Mouse (Mus musculus) left cerebral cortex, postnatal 4 days (tissue): ENCODE measurements at regions not wholly inside any gene's neighbourhood (a gene's known extent, or its start where the extent isn't known, plus 50 kb on each side); places are given as distances from the start of the nearest gene placed in this dataset.
A peak's percentile ranks its signal among the peaks of the same experiment; 100 is the strongest.
"Not testable (repeated sequence)": the region's sequence is repeated elsewhere in the genome, so short reads cannot be mapped to it uniquely, and the experiment has no call there.

Source experiments
- DNase-seq: peaks from one replicate; pipeline ENCODE4 v3.0.0-alpha.2; 2022
- intact Hi-C: fragments of 180-260 bp; cut with DNase I; formaldehyde crosslinking; loops from one replicate; pipeline ENCODE4 v1.15.1; 2025

DNA sequence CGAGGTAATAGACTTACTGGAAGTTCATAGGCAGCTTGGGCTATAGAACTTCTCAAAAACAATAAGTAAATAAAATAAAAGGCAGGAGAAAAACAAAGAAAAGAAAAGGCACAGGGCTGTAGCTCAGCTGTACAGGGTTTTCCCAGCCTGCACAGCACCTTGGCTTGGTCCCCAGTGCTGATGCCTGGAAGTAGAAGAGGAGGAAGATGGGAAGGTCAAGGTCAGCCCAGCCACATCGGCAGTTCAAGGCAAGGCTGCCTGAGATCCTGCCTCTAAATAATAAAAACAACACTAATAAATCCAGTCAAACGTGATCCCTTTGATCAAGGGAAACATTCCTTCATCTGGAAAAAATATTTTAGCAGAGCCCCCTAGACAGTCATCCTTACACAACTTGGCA lies 103.1 kb downstream of the Cenpf start:
- intact Hi-C loops = no loop called here

GRCm38 (mm10) chr1:189581427-189581826 lies 106.5 kb downstream of the Cenpf start:
- intact Hi-C loops = no loop called here
- DNase-seq = no peak

More for the DNA sequence above, 103.1 kb downstream of the Cenpf start:
- DNase-seq = no peak

DNA sequence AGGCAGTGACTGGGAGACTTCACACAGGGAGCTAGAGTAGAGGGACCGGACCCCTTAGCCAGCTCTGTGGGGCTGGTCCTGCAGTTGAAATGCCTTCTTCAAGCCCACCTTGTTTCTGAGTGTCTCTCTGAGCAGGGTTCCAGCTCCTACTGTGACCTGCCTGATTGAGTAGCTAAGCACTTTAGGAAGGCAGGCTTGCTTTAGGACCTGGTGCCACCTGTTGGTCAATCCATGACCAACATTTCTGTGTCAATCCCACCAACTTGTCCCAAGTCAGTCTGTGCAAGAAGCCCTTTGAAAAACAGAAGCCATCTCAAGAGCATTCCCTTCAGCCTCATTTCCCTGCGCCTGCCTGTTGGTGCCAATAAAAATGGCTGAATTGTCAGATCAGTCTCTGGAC lies 108.5 kb downstream of the Cenpf start:
- peak; percentile 41 for DNase-seq
- intact Hi-C loops = loop anchor here (10.0 kb wide), 2 partner anchors 325 to 545 kb away; no protein-coding TSS in a partner anchor

DNA sequence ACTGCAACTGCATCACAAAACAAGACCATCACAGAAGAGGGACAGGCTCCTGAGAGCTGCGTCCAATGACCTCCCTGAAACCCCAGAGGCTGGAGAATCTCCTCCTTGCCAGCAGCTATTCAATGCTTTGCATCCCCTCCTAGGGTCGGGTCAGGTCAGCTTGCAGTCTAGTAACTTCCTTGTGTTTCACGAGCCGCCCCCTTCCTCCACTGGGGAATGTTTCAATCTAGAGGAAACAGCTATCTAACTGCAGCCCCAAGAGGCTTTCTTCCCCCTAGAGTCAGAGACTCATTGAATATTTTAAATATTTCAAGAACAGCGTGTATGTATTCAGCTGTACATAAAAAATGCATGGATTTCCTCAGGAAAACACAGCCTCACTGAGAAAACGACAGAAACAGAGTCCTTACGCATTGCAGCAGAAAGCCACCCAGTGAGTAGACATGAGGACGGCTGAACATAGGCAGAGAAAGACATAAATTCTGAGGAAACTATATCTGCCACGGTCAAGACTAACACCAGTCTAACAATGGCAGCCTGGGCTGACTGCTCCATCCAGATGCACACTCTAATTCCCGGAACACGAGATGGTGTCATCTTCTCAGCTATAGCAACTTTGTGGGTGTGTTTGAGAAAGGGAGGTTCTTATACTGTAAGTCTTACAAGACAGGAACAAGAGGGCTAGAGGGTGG lies 111.4 kb downstream of the Cenpf start:
- no peak for DNase-seq
- intact Hi-C loops = loop anchor here (10.0 kb wide), 2 partner anchors 322 to 542 kb away; no protein-coding TSS in a partner anchor

DNA sequence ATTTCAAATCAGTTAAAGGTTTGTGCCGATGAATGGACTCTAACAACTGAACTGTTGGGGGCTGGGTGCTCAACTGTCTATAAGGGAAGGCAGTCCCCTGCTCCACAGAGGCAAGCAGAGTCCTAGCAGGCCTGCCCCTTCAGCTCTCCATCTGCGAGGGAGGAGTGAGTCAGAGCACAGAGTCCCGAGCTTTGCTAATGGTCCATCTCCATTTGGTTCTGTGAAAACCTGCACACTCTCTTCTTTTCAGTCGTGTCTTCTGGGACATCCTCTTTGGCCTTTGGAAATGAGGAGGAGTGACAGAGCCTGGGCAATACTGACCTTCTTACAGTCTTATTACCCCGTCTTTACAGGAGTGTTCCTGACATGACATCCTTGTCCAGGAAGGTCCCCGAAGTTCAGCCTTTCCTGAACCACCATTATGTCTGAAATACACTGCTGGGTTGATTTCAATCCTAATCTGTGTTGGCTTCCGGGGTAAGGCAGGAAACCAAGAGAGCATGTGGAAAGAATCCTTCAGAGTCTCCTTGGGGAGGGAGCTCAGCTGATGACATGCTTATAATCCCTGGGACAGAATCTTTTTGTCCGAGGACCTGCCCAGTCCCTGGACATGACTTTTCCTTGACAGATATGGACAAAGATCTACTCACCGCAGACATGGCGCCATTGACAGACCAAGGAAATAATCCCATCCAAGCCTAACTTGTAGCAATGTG lies 112.2 kb downstream of the Cenpf start:
- intact Hi-C loops = loop anchor here (10.0 kb wide), 2 partner anchors 321 to 541 kb away; no protein-coding TSS in a partner anchor
- DNase-seq = no peak

DNA sequence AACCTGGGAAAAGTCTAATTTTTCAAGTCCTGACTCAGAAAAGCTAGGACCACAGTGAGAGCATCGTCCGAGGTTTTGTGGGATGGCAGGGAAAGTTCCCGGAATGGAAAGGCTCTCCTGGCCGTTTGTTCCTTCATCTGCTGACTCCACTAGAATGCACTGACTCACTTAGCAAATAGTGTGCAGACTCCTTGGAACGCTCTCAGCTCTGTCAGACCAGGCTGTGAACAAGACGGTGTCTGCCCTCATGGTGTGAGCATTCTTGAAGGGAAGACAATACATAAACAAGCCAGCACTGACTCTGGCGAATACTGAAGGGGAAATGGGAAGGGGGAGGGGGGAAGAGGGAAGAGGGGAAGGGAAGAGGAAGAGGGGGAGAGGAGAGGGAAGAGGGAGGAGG lies 121.4 kb downstream of the Cenpf start:
- no peak for DNase-seq
- intact Hi-C loops = no loop called here

DNA sequence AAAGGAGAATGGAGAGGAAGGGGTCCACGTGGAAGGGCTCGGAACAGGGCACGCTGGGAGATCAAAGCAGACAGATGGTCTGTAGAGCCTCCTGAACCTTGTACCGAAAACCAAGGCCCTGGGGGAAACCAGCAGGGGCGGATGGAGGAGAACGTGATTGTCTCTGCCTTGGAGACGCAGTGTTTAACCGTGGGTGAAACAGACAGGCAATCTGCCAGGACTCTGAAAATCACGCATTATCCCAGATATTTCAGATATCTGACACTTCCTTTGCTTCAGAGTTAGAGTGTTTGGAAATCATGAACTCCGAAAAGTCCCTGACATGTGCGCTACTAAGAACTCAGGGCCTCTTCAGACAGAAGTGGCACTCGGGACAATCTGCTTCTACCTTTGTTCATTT lies 126.1 kb downstream of the Cenpf start:
- DNase-seq = no peak
- intact Hi-C loops = no loop called here

DNA sequence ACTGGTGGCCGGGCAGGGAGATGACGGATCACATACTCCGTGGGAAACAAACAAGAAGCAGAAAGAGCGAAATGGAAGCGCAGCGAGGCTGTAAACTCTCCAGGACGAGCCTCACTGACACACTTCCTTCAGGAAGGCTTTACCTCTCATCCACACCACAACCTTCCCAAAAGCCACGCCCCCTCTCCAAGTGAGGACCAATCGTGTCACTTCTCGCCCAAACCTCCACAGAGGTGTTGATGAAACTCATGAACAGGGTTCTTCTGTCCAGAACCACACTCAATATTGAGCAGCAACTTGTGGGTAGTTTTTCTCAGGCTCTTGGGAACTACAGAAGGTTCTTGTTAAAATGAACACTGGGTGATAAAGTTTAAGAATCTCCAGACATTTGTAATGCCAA lies 127.3 kb downstream of the Cenpf start:
- intact Hi-C loops = no loop called here
- DNase-seq = no peak

DNA sequence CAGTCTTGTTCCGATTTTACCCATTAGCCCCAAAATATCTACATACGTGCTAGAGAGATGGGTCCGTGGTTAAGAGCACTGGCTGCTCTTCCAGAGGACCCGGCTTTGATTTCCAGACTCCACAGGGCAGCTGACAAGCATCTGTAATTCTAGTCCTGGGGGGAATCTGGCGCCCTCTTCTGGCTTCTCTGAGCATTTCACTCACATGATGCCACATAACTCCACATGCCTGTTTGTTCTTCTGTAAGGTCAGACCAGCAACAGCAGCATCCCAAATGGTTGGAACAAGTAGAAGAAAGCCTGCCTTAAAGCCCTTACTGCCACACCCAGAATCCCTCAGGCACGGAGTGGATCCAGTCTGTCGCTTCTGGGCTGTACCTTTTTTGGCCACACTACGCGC lies 137.0 kb downstream of the Cenpf start:
- intact Hi-C loops = no loop called here
- DNase-seq = no peak

DNA sequence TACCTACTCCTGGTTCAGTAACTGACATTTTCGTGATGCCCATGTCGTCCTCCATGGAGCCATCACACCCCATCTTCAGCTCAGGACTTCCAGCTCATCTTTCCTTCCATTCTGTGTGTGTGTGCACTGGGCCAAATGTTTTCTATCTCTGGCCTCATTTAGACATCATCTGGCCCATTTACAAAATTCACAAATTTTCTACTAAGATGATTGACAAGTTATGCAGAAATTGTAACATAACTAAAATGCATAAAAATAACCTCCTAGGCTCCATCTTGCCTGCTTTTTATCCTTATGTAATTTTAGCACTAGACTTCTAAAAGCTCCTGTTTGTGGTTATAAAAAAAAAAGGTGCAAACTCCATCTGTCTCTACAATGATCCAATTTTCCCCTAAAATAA lies 130.8 kb upstream of the Kcnk2 start:
- intact Hi-C loops = no loop called here
- no peak for DNase-seq

- DNase-seq = no peak
- intact Hi-C loops = no loop called here
These were observed 124.3 kb upstream of the Kcnk2 start for GRCm38 (mm10) chr1:189526329-189526728.

- DNase-seq = no peak
These were observed 113.4 kb upstream of the Kcnk2 start for GRCm38 (mm10) chr1:189515476-189515875.

GRCm38 (mm10) chr1:189513358-189513757 lies 111.3 kb upstream of the Kcnk2 start:
- DNase-seq = no peak
- intact Hi-C loops = no loop called here

More at GRCm38 (mm10) chr1:189515476-189515875, 113.4 kb upstream of the Kcnk2 start:
- intact Hi-C loops = no loop called here

DNA sequence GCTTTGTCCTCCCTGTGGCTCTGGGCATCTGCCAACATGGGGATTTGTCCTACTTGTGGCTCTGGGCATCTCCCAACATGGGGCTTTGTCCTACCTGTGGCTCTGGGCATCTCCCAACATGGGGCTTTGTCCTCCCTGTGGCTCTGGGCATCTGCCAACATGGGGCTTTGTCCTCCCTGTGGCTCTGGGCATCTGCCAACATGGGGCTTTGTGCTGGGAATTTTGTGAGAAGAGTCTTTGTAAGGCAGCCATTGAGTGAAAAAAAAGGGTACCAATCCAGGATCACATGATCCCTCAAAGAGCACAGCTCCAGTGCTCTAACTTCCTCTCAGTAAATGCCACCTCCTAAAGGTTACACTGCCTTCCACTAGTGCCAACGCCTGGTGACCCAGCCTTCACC lies 105.2 kb upstream of the Kcnk2 start:
- intact Hi-C loops = not testable (repeated sequence)
- peak; percentile 13 for DNase-seq

DNA sequence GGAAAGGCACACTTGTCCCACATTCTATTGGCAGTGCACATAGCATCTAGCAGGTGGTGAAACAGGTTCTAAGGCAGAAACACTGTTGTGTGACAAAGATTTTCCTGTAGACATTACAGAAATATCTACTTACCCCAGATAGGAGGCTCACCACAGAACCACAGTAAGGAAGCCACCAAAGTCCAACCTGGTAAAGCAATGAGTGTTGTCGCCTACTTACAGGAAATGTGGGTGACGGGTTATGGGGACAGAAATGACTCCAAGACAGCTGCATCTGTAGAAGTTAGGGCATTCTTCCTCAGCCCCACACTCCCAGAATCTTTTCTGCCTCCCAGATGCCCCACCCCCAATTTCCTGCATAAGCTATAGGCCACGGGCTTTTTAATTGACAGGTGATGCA lies 97.6 kb upstream of the Kcnk2 start:
- DNase-seq = no peak
- intact Hi-C loops = no loop called here

DNA sequence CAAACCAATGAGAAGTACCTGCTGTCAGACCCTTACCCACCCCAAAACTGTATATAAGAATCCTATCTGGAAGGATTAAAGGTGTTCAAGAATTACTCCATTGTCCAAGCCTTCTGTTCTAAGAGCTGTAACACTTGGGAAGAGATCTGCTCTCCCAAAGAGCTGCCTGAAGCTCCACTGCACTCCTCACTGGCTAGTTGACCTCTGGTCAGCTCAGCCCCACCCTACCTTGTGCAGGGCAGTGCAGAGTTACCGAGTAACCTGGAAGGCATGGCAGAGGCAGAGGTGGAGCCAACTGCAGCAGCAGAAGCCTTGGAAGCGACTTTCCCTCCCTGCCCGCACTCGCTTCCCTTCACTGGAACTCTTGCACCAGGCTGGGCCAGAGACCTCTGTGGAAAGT lies 97.1 kb upstream of the Kcnk2 start:
- intact Hi-C loops = no loop called here
- no peak for DNase-seq

GRCm38 (mm10) chr1:189497031-189497430 lies 95.0 kb upstream of the Kcnk2 start:
- no peak for DNase-seq
- intact Hi-C loops = no loop called here

DNA sequence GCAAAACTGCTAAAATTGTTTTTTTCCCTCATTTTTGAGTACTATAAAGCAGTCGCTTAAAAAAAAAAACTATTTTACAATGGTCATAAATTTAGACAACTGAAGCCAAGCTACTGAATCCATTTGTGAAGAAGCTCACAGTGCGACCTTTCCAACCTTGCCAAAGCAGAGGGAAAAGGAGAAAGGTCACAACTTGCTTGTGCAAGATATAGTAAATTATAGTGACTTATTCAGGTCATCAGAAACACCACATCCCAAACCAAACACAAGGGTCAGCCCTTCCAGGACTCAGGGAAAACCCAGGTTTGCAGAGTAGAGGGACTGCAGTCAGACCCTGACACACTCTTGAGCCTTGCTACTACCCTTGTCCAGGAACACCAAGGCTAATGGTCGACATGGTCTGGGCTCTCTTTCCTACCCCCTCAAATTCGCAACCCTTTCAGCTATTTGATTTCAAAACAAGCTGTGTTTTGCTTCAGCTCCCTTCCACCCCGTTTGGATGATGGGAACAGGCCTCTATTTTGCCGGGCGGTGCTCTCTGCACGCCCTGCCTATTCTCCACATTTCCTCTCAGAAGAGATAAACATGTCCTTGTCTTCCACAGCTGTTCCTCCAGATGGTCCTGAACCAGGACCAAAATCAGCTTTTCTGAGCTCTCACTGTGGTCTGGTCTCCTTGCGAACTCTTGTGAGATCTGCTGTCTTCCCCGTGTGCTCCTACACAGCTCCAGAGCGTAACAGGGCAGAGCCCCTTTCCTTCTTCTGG lies 93.5 kb upstream of the Kcnk2 start:
- intact Hi-C loops = no loop called here
- peak; percentile 13 for DNase-seq

DNA sequence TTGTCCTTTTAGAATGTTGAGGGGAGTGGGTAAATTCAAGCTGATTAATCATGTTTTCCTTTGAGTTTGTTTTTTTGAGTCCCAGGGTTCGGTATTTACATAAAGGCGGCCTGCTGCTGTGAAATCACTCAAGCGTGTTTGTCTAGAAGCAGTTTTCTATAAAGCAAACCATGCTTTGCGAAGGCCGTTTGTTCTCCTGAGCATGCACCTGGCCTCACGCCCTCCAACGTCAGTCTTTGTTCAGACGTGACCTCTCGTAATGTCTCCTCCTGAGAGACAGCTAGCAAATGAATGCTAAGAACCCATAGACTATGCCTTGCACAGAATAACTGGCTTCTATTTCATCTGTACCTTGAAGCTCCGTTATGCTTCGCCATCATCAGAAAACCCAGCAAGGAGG lies 92.8 kb upstream of the Kcnk2 start:
- intact Hi-C loops = no loop called here
- peak; percentile 7 for DNase-seq

DNA sequence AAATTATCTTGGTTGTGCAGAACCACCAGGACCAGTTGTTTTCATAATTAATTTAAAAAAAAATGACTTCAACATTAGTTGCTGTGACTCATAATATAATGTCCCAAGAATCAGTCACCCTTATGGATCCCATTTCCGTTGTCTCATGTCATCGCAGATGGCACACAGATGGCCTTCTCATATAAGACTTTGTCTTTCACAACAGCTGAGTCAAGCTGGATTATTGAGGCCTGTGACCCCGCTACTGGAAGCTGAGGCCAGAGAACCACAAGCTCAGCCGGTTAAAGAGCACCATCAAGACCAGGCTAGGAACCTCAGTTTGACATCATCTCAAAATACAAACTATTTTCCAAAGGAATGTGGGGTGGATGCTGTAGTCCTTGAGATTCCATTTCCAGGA lies 83.3 kb upstream of the Kcnk2 start:
- DNase-seq = no peak
- intact Hi-C loops = no loop called here

DNA sequence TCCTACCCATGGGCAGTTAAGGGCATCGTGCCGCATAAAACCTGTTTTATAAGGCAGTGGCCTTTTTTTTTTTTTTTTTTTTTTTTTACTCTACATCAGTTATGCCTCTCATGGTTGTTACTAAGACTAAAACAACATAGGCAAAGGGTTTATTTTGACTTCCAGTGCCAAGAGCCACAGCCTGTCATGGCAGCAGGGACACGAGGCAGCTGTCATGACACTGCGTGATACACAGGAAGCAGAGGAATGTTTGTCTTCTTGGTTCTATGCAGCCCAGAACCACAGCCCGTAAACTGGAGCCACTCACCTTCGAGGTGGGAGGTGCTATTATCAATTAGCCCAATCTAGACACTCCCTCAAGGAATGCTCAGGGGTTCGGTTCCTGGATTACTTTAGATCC lies 81.3 kb upstream of the Kcnk2 start:
- intact Hi-C loops = no loop called here
- DNase-seq = no peak

DNA sequence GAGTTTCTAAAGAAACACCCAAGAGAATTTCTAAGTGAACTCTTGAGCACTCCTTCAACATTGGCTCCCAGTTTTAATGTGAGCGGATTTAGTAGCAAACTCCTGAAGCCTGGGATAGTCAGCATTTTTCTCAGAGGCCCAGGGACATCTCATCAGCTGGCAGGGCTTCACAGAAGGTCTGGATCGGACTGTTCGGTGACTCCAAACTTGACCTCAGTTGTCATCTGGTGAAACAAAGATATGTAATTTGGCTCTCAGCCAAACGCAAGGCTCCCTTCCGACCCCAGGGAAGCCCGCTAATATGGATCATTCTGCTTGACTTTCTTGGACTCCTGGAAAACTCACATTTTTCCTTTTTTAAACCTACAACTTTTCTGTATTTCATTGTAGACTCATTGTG lies 76.0 kb upstream of the Kcnk2 start:
- intact Hi-C loops = no loop called here
- DNase-seq = no peak
